Mouse (Mus musculus) myocyte (in vitro differentiated cells): ENCODE results near the gene Hba-a1. TPM values are rescaled to one million over a fixed set of nuclear protein-coding genes. Genes with fewer than 3 reads are reported as not detected.

ENCODE experiments used
- H3K27me3 ChIP-seq: one replicate; pipeline ENCODE4 v1.6.1; 2011; ENCODE audit not compliant: control insufficient read depth, insufficient read depth, insufficient read length
- H3K36me3 ChIP-seq: one replicate; pipeline ENCODE4 v1.6.1; 2011; ENCODE audit not compliant: control insufficient read depth, insufficient read depth
- H3K4me2 ChIP-seq: one replicate; pipeline ENCODE4 v1.6.1; 2011; ENCODE audit warnings: low read depth, control low read depth
- H3K4me3 ChIP-seq: one replicate; pipeline ENCODE4 v1.5.1; 2011; ENCODE audit warnings: mild to moderate bottlenecking, control low read depth, moderate library complexity
- H3K79me2 ChIP-seq: one replicate; pipeline ENCODE4 v1.6.1; 2011; ENCODE audit not compliant: control insufficient read depth, insufficient read depth
- H3ac ChIP-seq: one replicate; pipeline ENCODE4 v1.6.1; 2011; ENCODE audit not compliant: control insufficient read depth, insufficient read length
- CEBPB ChIP-seq: IDR thresholded peaks from 2 replicates; pipeline ENCODE4 v1.6.1; 2011; ENCODE audit warnings: mild to moderate bottlenecking, moderate library complexity; ENCODE audit not compliant: poor library complexity, insufficient read depth, severe bottlenecking
- E2F4 ChIP-seq: IDR thresholded peaks from one replicate; pipeline ENCODE4 v1.6.1; 2011; ENCODE audit warnings: mild to moderate bottlenecking, control low read depth, moderate library complexity; ENCODE audit not compliant: insufficient read depth
- MAX ChIP-seq: IDR thresholded peaks from one replicate; pipeline ENCODE4 v1.6.1; 2011; ENCODE audit warnings: low read depth, mild to moderate bottlenecking, control low read depth
- MYOD1 ChIP-seq, 3 experiments: IDR thresholded peaks; one replicate each; pipeline ENCODE4 v1.6.1; 2011; ENCODE audit warnings: control low read depth in 2 of 3, low read depth in 2 of 3, mild to moderate bottlenecking in 2 of 3, moderate library complexity in 1 of 3; ENCODE audit not compliant: insufficient read length in 2 of 3, control insufficient read depth in 1 of 3
- MYOG ChIP-seq, 3 experiments: IDR thresholded peaks; one replicate each; pipeline ENCODE4 v1.6.1; 2011; ENCODE audit warnings: control low read depth in 2 of 3, low read depth in 2 of 3, mild to moderate bottlenecking in 2 of 3; ENCODE audit not compliant: insufficient read length in 2 of 3, control insufficient read depth in 1 of 3, insufficient read depth in 1 of 3
- POLR2A ChIP-seq: IDR thresholded peaks from one replicate; pipeline ENCODE4 v1.6.1; 2011; ENCODE audit warnings: low read depth, mild to moderate bottlenecking, control low read depth, moderate library complexity; ENCODE audit not compliant: insufficient read length
- POLR2AphosphoS2 ChIP-seq: IDR thresholded peaks from one replicate; pipeline ENCODE4 v1.6.1; 2011; ENCODE audit warnings: low read depth, control low read depth; ENCODE audit not compliant: insufficient read length
- REST ChIP-seq: IDR thresholded peaks from one replicate; pipeline ENCODE4 v1.6.1; 2011; ENCODE audit warnings: mild to moderate bottlenecking, control low read depth, moderate library complexity; ENCODE audit not compliant: insufficient read depth, insufficient read length
- SRF ChIP-seq: IDR thresholded peaks from one replicate; pipeline ENCODE4 v1.6.1; 2011; ENCODE audit warnings: low read depth; ENCODE audit not compliant: control insufficient read depth, insufficient read length
- TCF12 ChIP-seq: IDR thresholded peaks from one replicate; pipeline ENCODE4 v1.6.1; 2011; ENCODE audit warnings: mild to moderate bottlenecking, control low read depth; ENCODE audit not compliant: poor library complexity, insufficient read depth, severe bottlenecking
- TCF3 ChIP-seq: IDR thresholded peaks from one replicate; pipeline ENCODE4 v1.6.1; 2011; ENCODE audit warnings: low read depth, control low read depth; ENCODE audit not compliant: insufficient read length
- USF1 ChIP-seq: IDR thresholded peaks from one replicate; pipeline ENCODE4 v1.6.1; 2011; ENCODE audit warnings: low read depth, mild to moderate bottlenecking, control low read depth, moderate library complexity
- polyA plus RNA-seq: library from polyadenylated mRNA; unstranded; fragments of >200 nt; fragmentation: generic; extraction: Trizol; gene quantifications from one replicate; pipeline ENCODE4 v1.2.1, GENCODE M21; 2012; ENCODE audit warnings: missing spikeins

Gene Hba-a1
- polyA plus RNA-seq, 1 experiment: 12.3 TPM

DNA sequence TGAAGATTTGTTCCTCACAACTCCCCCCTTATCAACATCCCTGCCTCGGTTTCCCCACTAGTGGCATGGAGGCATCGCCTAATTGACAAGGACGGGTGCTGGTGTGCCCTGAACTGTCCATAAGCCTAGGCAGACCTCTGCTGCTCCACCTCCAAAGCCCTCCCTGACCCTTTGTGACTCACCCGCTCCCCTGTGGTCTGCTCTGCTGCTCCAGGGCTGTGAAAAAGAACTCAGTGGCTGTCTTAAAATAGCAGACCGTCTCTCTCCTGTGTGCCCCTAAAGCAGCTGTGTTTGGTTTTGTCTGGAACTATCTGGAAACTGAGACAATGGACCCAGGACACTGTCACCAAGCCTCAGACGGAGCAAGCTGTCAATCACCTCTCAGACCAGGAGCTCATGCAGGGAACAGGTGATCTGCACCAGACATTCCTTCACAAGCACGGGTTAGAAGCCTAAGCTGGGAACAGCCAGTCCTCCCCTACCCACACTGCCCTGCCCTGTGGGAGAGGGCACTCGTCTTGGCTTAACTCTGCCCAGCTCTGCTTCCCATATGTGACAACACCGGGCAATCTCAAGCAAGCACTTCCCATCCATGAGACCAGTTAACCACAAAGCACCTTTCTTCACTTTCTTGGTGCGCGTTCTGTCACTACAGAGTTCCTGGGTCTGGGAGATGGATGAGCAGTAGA is 37.3 kb downstream of the Hba-a1 start:
- no peaks in the 10 kb centered on the region for H3K27me3 ChIP-seq
- H3K79me2 ChIP-seq: no peaks in the 10 kb centered on the region
- TF ChIP-seq REST (no peak), TCF12 (no peak), MYOD1 (IDR thresholded peaks at IDR 0.05; ENCODE audit: control insufficient read depth in 1 of 3, insufficient read length in 2 of 3, low read depth in 2 of 3) (peak in 2 of 3 experiments; percentile 86 to 93), USF1 (no peak), CEBPB (no peak), POLR2A (no peak), MYOG (IDR thresholded peaks at IDR 0.05; ENCODE audit: control insufficient read depth in 1 of 3, insufficient read depth in 1 of 3, insufficient read length in 2 of 3, low read depth in 2 of 3) (peak in 2 of 3 experiments; percentile 47 to 72)
- no peaks in the 10 kb centered on the region for H3K36me3 ChIP-seq
- no peak overlapping the region for H3K4me3 ChIP-seq
- H3K4me2 ChIP-seq: peak overlapping the region; percentile 80
- H3ac ChIP-seq: no peak overlapping the region

- Histone ChIP-seq H3K4me2 (peak overlapping the region; percentile 80), H3ac (no peak overlapping the region), H3K27me3 (no peaks in the 10 kb centered on the region), H3K4me3 (no peak overlapping the region), H3K79me2 (no peaks in the 10 kb centered on the region), H3K36me3 (no peaks in the 10 kb centered on the region)
- TF ChIP-seq USF1 (no peak), REST (no peak), TCF12 (no peak), MYOD1 (IDR thresholded peaks at IDR 0.05; ENCODE audit: control insufficient read depth in 1 of 3, insufficient read length in 2 of 3, low read depth in 2 of 3) (no peak), TCF3 (no peak), MAX (peak; percentile 21), E2F4 (no peak), SRF (no peak), POLR2A (no peak)
Measured at GRCm38 (mm10) chr11:32321196-32321565, 37.9 kb downstream of the Hba-a1 start.

GRCm38 (mm10) chr11:32324609-32325008 is 41.3 kb downstream of the Hba-a1 start:
- H3K4me3 ChIP-seq: no peak overlapping the region
- H3K36me3 ChIP-seq: no peaks in the 10 kb centered on the region
- H3ac ChIP-seq: no peak overlapping the region
- peak overlapping the region; percentile 54 for H3K4me2 ChIP-seq
- no peaks in the 10 kb centered on the region for H3K79me2 ChIP-seq
- no peaks in the 10 kb centered on the region for H3K27me3 ChIP-seq
- TF ChIP-seq POLR2AphosphoS2 (no peak), MYOG (IDR thresholded peaks at IDR 0.05; ENCODE audit: control insufficient read depth in 1 of 3, insufficient read depth in 1 of 3, insufficient read length in 2 of 3, low read depth in 2 of 3) (no peak), POLR2A (no peak), E2F4 (no peak), TCF3 (no peak), MAX (no peak), CEBPB (no peak), USF1 (no peak), REST (no peak), TCF12 (no peak), SRF (no peak)

DNA sequence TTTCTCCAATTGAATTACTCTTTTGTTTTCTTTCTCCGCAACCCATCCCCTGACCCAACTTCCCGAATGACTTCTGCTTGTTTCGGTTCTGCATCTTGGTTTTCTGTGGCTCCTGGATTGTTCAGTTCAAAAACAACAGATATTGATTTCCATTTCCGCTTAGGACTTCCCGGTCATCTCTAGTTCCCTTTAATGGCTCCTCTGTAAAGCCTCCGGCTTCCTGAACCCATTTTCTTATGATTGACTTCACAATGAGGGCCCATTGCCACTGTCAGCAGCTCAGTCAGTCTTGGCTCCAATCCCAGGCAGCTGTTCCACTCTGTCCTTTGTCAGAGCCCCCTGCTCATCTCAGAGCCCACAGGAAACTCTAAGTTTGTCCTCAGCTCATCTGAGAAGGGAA is 47.8 kb downstream of the Hba-a1 start:
- Histone ChIP-seq H3K4me2 (peak overlapping the region; percentile 18), H3K36me3 (no peaks in the 10 kb centered on the region), H3K27me3 (no peaks in the 10 kb centered on the region), H3ac (no peak overlapping the region), H3K79me2 (no peaks in the 10 kb centered on the region), H3K4me3 (no peak overlapping the region)
- no peak for TF ChIP-seq USF1
- peak; percentile 25 to 92 (median 83) for TF ChIP-seq MYOD1 (IDR thresholded peaks at IDR 0.05; ENCODE audit: control insufficient read depth in 1 of 3, insufficient read length in 2 of 3, low read depth in 2 of 3)

- TF ChIP-seq MYOG (IDR thresholded peaks at IDR 0.05; ENCODE audit: control insufficient read depth in 1 of 3, insufficient read depth in 1 of 3, insufficient read length in 2 of 3, low read depth in 2 of 3): peak in 1 of 3 experiments; percentile 4
- no peak for TF ChIP-seq POLR2A
- Histone ChIP-seq H3K36me3 (no peaks in the 10 kb centered on the region), H3K4me3 (no peak overlapping the region), H3ac (no peak overlapping the region), H3K27me3 (no peaks in the 10 kb centered on the region), H3K4me2 (no peak overlapping the region), H3K79me2 (no peaks in the 10 kb centered on the region)
Measured at GRCm38 (mm10) chr11:32331861-32332260, 48.5 kb downstream of the Hba-a1 start.

DNA sequence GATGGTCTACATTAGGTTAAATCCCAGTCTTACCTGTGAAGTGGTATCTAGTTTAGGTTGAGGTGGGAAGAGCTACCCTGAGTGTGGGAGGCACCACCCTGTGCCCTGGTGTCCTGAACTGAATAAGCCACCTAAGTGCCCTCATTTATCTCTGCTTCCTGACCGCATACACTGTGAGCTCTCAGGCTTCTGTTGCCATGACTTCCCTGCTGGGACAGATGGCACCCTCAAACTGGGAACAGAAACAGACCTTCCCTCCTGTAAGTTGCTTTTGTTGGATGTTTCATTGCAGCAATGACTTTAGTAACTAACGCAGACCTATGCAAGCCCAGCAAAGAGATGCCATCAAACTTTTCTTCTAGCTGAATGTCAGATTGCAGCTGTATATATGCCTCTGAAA is 49.9 kb downstream of the Hba-a1 start:
- H3K4me3 ChIP-seq: no peak overlapping the region
- no peak overlapping the region for H3ac ChIP-seq
- TF ChIP-seq TCF3 (no peak), POLR2A (no peak), REST (no peak), CEBPB (no peak), TCF12 (no peak), MYOG (IDR thresholded peaks at IDR 0.05; ENCODE audit: control insufficient read depth in 1 of 3, insufficient read depth in 1 of 3, insufficient read length in 2 of 3, low read depth in 2 of 3) (no peak), E2F4 (no peak), SRF (no peak), MYOD1 (IDR thresholded peaks at IDR 0.05; ENCODE audit: control insufficient read depth in 1 of 3, insufficient read length in 2 of 3, low read depth in 2 of 3) (no peak), MAX (no peak), USF1 (no peak), POLR2AphosphoS2 (no peak)
- no peaks in the 10 kb centered on the region for H3K27me3 ChIP-seq
- H3K4me2 ChIP-seq: no peak overlapping the region
- no peaks in the 10 kb centered on the region for H3K79me2 ChIP-seq
- H3K36me3 ChIP-seq: no peaks in the 10 kb centered on the region
